Mouse (Mus musculus): ENCODE data around the gene Ccng2.

GRCm38 (mm10) chr5:93296341-93296746 is 29.3 kb downstream of the Ccng2 start:
- TF ChIP-seq CTCF (IDR thresholded peaks at IDR 0.05; ENCODE audit: control insufficient read depth, insufficient read depth, insufficient read length) (no peak), MYOD1 (IDR thresholded peaks at IDR 0.05; ENCODE audit: control insufficient read depth, insufficient read length, low read depth) (no peak), CEBPB (IDR thresholded peaks at IDR 0.05; ENCODE audit: low read depth) (no peak), USF1 (IDR thresholded peaks at IDR 0.05; ENCODE audit: low read depth) (no peak)

Data from C2C12 (cell line).